Mouse (Mus musculus) R1 (cell line): ENCODE data around the gene Med24.
A peak's percentile ranks its signal among the peaks of the same experiment; 100 is the strongest.
"Not testable (repeated sequence)": the region's sequence is repeated elsewhere in the genome, so short reads cannot be mapped to it uniquely, and the experiment has no call there.

Source experiments
- DNase-seq: peaks from one replicate; pipeline ENCODE4 v3.0.0-alpha.2; 2018; ENCODE audit warnings: low read depth, low spot score

The Med24 gene

GRCm38 (mm10) chr11:98745932-98746853 is 17.0 kb upstream of the Med24 start:
- DNase-seq = no peak

DNA sequence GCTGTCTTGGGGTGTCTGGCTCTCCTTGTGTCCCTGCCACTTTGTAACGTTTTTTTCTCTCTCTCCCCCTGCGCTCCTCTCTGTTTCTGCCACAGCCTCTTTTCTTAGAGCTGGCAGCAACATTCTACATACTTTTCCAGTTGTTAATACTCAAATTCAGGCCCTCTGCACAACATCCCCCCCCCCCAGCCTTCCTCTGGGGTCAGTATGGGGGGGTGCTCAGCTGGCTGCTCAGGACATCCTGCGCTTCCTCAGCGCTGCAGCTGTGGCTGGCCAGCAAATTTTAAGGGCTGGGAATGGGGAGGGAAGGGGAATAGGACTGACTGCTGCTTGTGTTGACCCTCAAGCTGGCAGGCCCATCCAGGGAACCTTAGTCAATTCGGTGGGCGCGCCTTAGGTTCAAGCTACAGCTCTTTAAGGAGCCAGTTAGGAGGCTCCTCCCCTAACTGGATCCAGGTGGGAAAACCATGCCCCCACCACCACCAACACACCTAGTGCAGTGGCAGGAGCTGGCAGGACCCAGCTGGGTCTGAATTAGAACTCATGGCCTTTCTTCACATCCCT is 15.3 kb upstream of the Med24 start:
- no peak for DNase-seq

DNA sequence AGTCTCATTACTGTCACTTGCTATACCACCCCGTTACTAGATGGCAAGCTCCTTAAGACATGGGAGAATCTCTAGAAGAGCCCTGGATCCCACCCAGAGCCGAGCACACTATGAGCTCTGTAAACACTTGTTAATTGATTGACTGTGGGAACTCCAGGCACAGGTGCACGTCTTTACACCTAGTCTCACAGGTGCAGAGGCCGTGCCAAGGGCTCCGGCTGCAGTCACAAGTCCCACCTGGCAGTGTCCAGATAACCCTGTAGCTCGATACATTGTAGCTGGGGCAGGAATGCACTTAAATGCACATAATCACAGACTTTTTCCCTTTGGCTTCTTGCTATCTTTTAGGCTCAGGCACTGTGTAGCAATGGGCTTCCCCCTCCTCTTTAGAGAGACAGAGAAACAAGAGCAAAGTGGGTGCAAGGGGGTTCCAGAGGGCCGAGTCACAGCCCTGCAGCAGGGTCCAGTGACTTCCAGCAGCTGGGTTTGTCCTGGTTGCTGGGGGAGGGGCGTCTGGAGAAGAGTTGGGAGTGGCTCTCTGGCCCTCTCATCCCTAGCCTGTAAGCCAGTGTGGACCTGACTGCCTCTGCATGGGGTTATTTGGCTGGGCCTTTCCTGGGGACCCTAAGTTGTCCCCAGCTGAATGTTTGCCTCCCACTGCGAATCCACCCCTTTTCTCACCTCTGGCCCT is 14.6 kb upstream of the Med24 start:
- DNase-seq = no peak

- DNase-seq = peak; percentile 42
These were observed 13.4 kb upstream of the Med24 start for GRCm38 (mm10) chr11:98742397-98743291.

DNA sequence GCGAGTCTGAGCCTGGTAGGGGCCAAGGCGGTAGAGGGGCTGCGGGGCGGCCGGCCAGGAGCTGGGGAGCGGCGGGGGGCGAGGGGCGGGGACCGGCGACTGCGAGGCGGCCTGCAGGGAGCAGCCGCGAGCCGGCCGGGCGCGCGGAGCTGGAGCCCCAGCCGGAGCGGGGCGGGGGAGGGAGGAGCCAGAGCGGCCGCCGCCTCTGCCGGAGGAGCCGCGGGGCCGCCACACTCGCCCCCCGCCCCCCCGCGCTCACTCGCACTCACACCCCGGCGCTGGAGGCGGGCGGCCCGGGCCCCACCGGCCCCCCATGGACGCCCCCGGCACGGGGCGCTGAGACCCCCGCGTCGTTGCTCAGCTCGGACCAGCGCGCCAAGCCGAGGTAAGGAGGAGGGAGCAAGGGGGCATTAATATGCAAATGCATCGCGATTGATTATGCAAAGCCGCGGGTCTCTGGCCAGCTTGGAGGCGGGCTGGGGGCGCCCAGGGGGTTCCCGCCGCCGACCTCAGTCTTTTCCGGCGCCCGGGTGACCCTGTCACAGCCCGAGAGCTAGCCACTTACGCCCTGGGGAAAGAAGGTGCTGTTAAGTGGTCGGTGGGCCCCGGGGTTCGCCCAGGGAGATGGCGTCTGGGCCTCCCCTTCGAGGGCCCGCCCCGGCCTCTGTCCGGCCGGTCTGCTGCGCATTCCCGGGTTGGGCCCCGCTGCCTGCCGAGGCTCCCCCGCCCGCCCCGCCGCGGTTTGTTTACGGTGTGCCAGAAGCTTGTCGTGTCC is 12.6 kb upstream of the Med24 start:
- DNase-seq = peak; percentile 78

DNA sequence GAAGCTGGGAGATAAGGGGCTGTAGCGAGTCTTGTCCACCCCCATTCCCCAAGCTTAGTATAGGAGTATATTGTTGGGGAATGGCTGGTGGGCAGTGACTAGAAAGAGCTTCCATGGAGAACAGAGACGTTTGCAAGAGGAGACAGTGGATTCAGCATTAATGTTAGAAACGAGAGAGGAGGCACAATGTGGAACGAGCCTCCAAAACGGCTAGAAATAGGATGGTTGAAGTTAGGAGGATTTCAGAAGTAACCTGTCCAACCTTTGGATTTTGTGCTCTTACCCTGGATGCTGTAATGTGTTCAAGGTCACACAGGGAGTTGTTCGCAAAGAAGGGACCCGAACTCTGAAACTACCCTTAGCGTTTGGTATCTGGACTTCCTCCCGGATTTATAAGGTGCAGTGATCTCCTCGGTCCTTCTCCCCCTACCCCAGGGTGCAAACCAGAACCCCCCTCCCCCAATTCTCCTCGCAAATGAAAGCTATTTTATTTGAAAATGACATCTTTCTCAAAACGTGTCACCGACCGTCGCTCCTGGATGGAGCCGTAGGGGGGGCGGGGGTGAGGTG is 11.9 kb upstream of the Med24 start:
- DNase-seq = no peak

- DNase-seq = peak; percentile 60
These were observed 11.3 kb upstream of the Med24 start, which contains the start of gene Thra for GRCm38 (mm10) chr11:98740393-98741050. Thra (plus strand) TSS chr11:98740638.

GRCm38 (mm10) chr11:98740026-98740392 is 10.8 kb upstream of the Med24 start:
- no peak for DNase-seq

DNA sequence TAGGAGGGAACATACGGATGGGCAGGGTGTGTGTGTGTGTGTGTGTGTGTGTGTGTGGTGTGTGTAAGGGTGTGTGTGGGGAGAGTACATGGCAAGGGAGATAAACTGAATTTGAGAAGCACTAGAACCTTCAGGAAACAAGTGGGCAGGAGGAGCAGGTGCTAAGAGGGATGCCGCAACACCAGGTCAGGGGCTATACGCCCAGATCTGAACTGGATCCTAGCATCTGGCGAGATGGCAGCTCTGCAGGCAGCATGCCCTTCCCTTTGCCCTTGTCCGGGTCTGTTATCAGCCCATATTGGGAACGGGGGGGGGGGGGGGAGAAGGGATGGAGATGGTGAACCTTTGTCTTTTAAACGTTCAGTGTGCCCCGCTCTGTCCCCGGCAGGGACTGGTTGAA is 9.7 kb upstream of the Med24 start:
- no peak for DNase-seq

- DNase-seq = peak; percentile 41
These were observed 9.2 kb upstream of the Med24 start for GRCm38 (mm10) chr11:98738428-98738911.

DNA sequence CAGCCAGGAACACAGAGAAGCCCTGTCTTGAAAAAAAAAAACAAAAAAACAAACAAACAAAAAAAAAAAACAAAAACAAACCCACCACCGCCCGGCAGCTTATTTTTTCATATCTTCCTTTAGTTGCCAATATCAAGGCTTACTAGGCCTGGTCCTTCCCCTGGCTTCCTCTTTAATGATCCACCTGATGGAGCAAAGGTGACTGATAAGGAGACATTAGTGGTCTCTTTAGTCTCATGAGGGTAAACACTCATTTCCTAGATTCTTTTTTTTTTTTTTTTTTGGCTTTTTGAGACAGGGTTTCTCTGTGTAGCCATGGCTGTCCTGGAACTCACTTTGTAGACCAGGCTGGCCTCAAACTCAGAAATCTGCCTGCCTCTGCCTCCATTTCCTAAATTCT is 8.0 kb upstream of the Med24 start:
- DNase-seq = not testable (repeated sequence)

DNA sequence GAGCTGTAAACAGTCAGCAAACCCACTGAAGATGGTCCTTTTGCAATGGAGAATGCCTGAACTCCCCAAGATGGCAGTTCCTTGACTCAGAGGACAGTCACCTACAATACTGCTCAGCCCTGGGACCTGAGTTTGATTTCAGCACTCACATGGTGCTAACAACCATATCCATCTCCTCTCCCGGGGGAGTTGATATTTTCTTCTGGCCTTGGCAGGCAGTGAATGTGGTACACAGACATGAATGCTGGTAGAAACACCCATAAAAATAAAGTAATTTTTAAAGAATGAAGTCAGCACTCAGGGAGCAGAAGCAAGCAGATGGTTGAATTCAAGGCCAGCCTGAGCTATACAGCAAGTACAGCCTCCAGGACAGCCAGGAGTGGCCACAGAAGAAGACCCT is 6.9 kb upstream of the Med24 start:
- DNase-seq = no peak

DNA sequence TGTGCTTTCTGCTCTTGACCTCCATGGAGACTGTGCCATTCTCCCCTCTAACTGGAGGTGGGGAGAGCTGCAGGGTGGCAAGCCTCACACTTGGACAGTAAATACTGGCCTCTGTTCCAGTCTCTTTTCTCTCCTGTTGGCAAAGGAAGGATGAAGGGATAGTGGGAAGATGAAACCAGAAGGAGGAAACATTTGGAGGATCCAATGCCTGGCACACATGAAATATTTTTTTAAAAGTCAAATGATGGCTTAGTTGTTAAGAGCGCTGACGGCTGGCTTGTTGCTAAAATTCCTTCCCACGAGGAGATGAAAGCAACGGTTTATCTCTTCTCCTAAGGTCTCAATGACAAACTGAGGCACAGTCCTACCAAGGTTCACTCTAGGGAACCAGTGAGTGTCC is 5.9 kb upstream of the Med24 start:
- no peak for DNase-seq

- peak; percentile 65 for DNase-seq
These were observed 4.8 kb upstream of the Med24 start for GRCm38 (mm10) chr11:98734020-98734419.

DNA sequence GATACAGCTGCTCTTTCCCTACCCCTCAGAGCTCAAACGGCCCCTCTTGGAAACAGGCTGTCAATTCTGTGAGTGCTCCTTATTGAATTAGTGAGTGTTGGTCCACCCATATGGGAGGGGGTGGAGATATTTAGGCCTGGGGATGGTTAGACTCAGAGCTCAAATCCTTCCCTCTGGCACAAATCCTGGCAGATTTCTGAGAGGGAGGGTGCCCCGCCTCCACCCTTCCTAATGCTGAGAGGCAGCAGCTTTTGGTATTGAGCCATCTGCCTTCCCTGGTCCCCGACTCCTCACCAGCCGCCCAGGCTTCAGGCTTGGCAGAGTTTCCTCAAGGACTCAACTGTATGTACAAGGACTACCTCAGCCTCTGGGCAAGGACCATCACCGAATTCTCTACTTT is 1.9 kb upstream of the Med24 start:
- no peak for DNase-seq

DNA sequence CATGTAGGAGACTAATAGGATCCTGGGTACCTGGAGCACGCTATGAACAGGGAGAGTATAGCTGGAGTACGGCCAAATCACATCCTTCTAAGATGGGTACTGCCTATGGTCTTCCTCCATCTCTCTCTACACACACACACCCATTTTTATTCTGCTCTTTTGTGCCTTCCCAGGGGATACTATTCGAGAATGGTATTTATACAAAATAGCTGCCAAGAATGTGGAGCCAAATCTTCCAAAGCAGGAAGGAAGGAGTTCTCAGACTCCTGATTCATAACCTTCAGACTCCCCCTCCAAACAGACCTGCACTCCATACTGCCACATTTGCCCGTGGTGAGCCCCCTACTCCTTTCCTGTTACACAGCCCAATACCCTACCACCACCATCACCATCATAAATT is 1.5 kb upstream of the Med24 start:
- DNase-seq = no peak

DNA sequence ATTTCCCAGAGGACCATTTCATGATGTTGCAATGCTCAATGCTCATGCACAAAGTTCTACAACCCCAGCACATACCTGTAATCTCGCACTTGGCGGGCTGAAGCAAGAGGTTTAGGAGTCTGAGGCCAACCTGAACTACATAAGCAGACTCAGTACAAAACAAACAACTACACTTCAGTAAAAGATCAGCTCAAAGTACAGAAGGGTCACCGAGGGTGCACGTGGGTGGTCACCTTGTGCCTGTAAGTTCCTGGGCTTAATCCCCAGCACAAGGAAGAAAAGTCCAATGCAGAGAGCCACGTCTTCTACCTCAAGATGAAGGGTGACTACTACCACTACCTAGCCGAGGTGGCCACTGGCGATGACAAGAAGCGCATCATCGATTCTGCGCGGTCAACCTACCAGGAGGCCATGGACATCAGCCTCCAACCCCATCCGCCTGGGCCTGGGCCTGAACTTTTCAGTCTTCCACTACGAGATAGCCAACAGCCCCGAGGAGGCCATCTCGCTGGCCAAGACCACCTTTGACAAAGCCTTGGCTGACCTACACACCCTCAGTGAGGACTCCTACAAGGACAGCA is 3.2 kb downstream of the Med24 start:
- DNase-seq = no peak

- DNase-seq = no peak
These were observed 6.1 kb downstream of the Med24 start for GRCm38 (mm10) chr11:98723098-98723497.

GRCm38 (mm10) chr11:98721458-98722226 is 7.6 kb downstream of the Med24 start:
- peak; percentile 37 for DNase-seq
